Mouse (Mus musculus) embryonic fibroblast, embryonic 13.5 days (primary cell): ENCODE measurements around the gene Catip.

ENCODE experiments used
- CTCF ChIP-seq: IDR thresholded peaks from 2 replicates; pipeline ENCODE4 v1.5.1; 2011; ENCODE audit warnings: mild to moderate bottlenecking, control low read depth, low read length, moderate library complexity, borderline replicate concordance; ENCODE audit not compliant: insufficient read depth
- POLR2A ChIP-seq: IDR thresholded peaks from 2 replicates; pipeline ENCODE4 v1.6.1; 2011; ENCODE audit warnings: low read depth, mild to moderate bottlenecking, control low read depth, low read length, moderate library complexity

GRCm38 (mm10) chr1:74341898-74342297 is 20.0 kb upstream of the Catip start:
- TF ChIP-seq CTCF (no peak), POLR2A (no peak)
